Mouse (Mus musculus) 3T3-L1 (cell line): ENCODE measurements around the gene Cltb.
A peak's percentile ranks its signal among the peaks of the same experiment; 100 is the strongest.

ENCODE experiments used
- DNase-seq: peaks from one replicate; pipeline ENCODE4 v3.0.0-alpha.2; 2015; ENCODE audit warnings: low read depth, low spot score

The Cltb gene

DNA sequence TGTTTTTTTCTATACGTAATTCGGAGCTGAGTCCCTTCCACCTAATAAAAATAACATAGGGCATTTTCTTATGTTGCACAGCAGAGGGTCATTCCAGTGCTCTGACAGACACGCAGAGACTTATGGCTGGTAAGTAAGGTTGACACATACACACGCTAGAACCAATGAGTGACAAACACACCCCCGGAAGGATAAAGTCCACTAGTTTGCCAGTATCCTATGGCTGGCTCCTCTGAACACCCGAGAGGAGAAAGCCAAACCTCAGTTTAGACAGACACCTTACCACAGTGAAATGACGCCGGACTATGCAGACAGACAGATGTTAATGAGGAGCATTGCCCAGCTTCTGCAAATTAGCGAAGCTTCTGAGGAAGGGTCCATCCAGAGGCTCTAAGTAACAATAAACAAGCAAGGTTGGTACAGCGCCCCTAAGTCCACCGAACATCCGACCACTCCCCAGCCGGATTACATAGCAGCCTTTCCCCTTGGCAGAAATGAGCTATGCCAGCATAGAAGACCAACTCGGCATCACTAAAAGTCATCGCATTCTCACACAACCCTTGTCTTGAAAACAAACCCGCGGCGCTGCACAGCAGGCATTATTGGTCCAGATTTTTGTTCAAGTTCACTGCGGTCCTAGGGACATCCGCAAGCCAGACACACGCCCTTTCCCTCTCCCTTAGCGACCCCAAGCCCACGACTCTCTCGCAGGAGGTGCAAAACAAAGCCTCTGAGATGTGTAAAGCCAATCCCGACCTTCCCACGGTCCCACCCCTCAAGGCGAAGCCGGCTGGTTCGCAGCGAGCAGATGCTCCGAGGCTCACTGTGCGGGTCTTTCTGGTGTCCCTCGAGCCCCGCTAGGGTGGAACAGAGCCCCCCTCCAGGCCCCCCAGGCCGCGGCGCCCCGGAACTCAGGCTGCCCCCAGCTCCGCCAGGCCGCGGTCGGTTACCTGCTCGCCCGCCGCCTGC is 46.6 kb downstream of the Cltb start:
- DNase-seq = peak; percentile 14

DNA sequence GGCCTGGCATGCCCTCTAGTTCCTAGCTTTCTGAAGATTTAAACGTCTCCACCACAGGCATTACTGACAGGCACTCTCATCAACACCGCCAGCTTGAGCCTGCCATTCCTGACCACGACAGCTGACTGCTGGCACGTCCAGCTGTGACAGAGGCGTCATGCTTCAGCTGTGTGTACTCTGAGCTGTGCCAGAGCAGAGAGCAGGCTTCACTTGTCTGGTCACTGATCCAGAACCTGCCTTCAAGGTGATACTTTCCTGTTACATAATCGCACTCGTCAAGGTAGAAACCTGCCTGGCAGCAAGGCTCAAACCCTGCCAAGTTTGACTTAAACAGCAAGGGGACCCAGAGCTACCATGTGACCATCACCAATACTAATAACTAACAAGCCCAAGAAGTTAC is 48.6 kb downstream of the Cltb start:
- DNase-seq = no peak

DNA sequence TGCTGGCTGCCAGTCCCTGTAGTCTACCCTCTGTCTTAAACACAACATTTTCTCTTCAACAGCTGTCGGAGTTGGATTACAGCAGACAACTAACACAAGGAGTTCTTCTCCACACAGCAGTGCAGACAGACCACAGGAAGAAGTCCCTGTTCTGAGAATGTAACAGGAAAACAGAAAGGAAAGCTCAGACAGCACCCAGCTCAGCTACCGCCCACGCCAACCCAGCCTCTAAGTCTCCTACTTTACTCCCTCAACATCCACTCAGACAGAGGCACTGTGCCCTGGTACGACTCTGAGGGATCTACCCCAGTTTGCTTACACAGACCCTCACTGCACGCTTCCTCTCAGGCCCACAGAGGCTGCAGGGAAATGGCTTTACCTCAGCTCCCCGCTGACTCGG is 50.5 kb downstream of the Cltb start:
- no peak for DNase-seq

DNA sequence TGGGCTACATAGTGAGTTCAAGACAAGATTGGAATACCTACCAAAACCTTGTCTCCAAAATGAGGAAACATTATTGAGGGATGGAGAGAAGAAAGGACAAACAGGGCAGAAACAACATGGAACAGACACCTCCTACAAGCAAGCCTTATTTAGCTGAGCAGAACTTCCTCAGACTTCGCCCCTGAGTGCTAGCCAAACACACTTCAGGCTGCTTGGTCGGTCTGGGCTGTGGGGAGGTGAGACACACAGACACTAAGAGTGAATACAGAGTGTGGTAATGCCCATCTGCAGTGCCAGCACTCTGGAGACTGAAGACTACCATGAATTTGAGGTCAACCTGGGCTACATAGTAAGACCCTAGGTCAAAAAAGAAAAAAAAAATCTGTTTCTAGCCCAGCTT is 51.5 kb downstream of the Cltb start:
- no peak for DNase-seq

DNA sequence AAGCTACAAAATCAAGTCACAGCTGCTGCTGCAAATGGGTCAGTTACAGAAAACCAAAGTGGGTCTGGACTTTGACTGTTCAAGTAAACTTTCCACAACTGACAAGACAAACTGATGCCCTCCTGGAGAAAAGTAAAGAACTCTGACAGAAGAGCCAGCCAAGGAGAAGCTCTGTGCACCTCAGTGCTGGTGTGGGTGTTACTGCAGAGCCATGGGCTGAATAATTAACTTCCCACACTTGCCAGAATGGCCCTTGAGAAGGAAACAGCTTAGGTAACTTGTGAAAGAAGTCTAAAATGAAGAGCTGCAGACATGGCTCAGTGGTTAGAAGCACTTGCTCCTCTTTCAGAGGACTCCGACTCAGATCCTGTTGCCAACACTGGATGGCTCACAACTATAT is 53.5 kb downstream of the Cltb start:
- DNase-seq = no peak

DNA sequence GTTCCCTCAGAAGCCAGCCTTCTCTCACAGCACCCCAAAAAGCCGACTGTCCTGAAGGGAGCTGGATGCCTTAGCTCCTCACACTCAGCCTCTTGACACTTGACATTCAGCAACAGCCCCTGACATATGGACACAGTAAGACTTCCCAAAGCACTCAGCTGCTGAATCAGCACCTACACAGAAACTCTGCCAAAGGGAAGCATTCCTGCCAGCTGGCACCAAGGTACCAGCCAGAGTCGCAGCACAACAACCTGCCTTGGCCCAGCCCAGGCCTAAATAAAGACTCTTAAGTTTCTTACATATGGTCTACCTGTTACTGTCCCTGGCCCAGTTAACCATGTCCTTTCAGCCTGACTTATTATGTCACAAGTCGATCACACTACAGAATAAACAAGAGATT is 54.3 kb downstream of the Cltb start:
- DNase-seq = no peak

DNA sequence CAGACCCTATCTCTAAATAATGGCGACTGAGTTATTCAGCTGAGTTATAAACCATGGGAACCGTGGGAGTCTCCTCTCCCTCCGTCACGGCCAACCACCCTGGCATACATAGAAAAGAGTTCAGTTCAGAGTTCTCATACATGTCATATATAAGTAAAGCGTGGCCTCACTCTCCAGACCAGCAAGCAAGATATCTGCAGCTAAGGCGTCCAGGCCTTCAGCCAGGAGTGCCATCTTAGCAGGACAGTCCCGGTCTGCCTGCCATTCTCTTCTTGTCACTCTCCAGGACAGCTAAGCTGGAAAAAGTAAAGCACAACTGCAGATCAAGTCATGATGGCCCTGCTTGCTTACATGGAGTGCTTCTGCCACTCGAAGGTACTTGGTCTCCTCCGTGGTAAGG is 55.0 kb downstream of the Cltb start:
- DNase-seq = no peak

DNA sequence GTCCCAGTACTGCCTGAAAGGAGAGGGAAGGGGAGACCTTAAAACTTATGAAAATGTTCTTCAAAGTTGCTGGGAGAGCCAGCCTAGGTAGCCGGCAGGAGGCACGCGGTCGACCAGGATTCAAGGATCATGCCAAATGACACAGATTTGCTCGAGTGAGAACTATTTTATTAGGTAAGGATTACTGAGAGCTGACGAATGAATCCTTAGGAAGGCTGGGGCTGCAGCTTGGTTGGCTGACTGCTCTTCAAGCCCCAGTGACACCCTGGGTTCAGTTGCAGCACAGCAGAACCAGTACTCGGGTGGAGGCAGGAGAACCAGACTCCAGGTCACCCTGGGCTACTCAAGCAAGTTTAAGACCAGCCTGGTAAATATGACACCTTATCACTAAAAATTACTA is 63.1 kb downstream of the Cltb start:
- DNase-seq = no peak
